Mouse (Mus musculus): ENCODE measurements at regions not wholly inside any gene's neighbourhood (a gene's known extent, or its start where the extent isn't known, plus 50 kb on each side); places are given as distances from the start of the nearest gene placed in this dataset.

DNA sequence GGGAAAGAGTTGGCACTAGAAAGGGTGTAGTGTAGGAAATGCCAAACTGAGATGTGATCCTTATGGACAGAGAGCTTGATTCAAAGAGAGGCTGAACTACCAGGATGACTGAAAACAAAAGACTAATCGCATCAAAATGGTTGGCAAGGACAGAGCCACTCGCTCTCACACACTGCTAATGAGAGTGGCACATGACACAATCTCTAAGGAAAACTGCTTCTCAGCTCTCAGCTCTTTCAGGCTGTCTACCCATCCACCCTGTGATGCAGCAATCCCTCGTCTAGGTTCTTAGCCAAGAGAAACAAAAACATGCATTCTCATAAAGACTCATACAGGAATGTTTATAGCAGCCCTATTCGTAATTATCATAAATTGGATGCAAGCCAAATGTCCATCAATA is 143.1 kb downstream of the Mreg start:
- no peak for TF ChIP-seq CTCF (IDR thresholded peaks at IDR 0.05; ENCODE audit: insufficient read depth, low read length)
- no peak for TF ChIP-seq POLR2A (IDR thresholded peaks at IDR 0.05; ENCODE audit: borderline replicate concordance, extremely low read depth, low read depth, low read length)

Data from lung, adult 2 months (tissue).